Mouse (Mus musculus) ES-E14 (cell line): ENCODE measurements around the gene Olfr877.

Source experiments
- CHD2 ChIP-seq: IDR thresholded peaks from 2 replicates; pipeline ENCODE4 v1.6.1; 2014; ENCODE audit warnings: mild to moderate bottlenecking, low read depth, low read length, inconsistent platforms
- HCFC1 ChIP-seq: IDR thresholded peaks from 2 replicates; pipeline ENCODE4 v1.6.1; 2012; ENCODE audit warnings: low read length, inconsistent platforms, borderline replicate concordance; ENCODE audit not compliant: insufficient read depth
- MAFK ChIP-seq: IDR thresholded peaks from 2 replicates; pipeline ENCODE4 v1.6.1; 2014; ENCODE audit warnings: mild to moderate bottlenecking, low read depth, low read length, inconsistent platforms; ENCODE audit not compliant: insufficient read depth
- ZC3H11A ChIP-seq: IDR thresholded peaks from 2 replicates; pipeline ENCODE4 v1.6.1; 2012; ENCODE audit warnings: low read depth, mild to moderate bottlenecking, inconsistent platforms, low read length, borderline replicate concordance
- ZNF384 ChIP-seq: IDR thresholded peaks from 2 replicates; pipeline ENCODE4 v1.6.1; 2012; ENCODE audit warnings: low read depth, low read length, inconsistent platforms

DNA sequence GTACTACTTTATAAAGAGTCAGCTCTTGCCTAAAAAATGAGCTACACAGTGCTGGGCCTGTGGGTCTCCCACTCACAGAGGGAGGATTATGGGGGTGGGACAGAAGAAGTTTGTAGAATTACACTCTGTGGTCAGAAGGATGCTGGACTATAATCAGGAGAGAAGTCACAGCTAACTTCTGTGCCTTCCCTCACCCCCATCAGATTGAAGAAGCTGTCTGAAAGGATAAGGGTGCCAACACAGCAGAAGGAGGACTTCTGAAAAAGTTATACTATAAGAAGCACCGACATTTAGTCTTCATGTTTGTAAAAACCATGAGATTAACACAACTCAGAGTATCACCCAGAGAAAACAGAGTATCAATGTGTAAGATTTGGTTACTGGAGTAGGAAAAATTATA is 17.0 kb downstream of the Olfr877 start:
- TF ChIP-seq ZC3H11A (no peak), MAFK (no peak), HCFC1 (no peak), CHD2 (no peak), ZNF384 (no peak)
